21 mouse cellular contexts compared by ENCODE assay signal in the genomic region with DNA sequence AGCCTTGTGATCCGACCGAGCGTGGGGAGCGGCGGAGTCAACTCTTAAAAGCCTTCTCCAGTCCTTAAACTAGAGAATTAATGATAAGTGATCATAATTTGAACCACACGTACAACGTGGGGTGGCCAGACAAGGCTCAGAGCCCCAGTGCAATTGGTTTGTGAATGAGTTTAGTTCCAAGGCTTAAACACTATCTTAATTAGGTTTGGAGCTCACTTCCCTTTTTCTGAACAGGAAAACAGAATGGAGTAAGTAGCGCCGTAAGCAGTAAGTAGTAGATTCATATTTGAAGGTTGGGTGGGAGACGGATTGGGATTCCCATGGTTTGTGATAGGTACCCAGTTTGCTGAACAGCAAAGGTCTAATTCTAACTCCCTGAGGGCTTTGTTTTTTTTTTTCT.
DNase-seq lines count a peak whose midpoint lies in the region; ATAC-seq and TF ChIP-seq lines count a peak whose summit lies in the region.
"Had no signal": no experiment of that assay in that cellular context is flagged by ENCODE, and none has a peak within 500 bp of the region (broad histone marks: within the 10 kb centered on the region; RNA-seq: fewer than 3 reads in every experiment).

No protein-coding gene starts in this region.

- H3K27ac ChIP-seq in limb, embryonic 12.5 days = no peak overlapping the region
- no peak overlapping the region for H3K27ac ChIP-seq in limb, embryonic 10.5 days
- H3K27ac ChIP-seq in embryonic facial prominence, embryonic 13.5 days = no peak overlapping the region
- H3K27ac ChIP-seq in intestine, postnatal 0 days (ENCODE audit: low read depth, low read length) = no peak overlapping the region
- H3K27ac ChIP-seq: forebrain, embryonic 12.5 days; heart, embryonic 10.5 days; hindbrain, embryonic 14.5 days had no signal

- H3K9me3 ChIP-seq in limb, embryonic 12.5 days = no peaks in the 10 kb centered on the region
- no peaks in the 10 kb centered on the region for H3K9me3 ChIP-seq in limb, embryonic 10.5 days (replicated peaks)
- H3K9me3 ChIP-seq in embryonic facial prominence, embryonic 13.5 days = no peaks in the 10 kb centered on the region
- no peaks in the 10 kb centered on the region for H3K9me3 ChIP-seq in intestine, postnatal 0 days (ENCODE audit: control insufficient read depth)
- H3K9me3 ChIP-seq: forebrain, embryonic 12.5 days; heart, embryonic 10.5 days had no signal

- DNase-seq in limb, embryonic 10.5 days (ENCODE audit: low spot score) = no peak
- DNase-seq in thymus, postnatal 14 days = no peak
- DNase-seq in adrenal gland, adult 18-20 months (ENCODE audit: low spot score in 2 of 2) = no peak
- DNase-seq: adrenal gland, postnatal 14 days; cerebellum, adult 18-20 months; cerebellum, postnatal 10 days; embryo, embryonic 11 days; gastrocnemius, postnatal 25 days; heart, adult 18-20 months; heart, postnatal 10 days; heart, postnatal 4 days had no signal

- no peaks in the 10 kb centered on the region for H3K36me3 ChIP-seq in limb, embryonic 12.5 days
- H3K36me3 ChIP-seq in limb, embryonic 10.5 days = no peaks in the 10 kb centered on the region
- no peaks in the 10 kb centered on the region for H3K36me3 ChIP-seq in embryonic facial prominence, embryonic 13.5 days
- no peaks in the 10 kb centered on the region for H3K36me3 ChIP-seq in intestine, postnatal 0 days (ENCODE audit: control insufficient read depth, insufficient read depth)
- H3K36me3 ChIP-seq: forebrain, embryonic 12.5 days; heart, embryonic 10.5 days had no signal

- H3K27me3 ChIP-seq in limb, embryonic 12.5 days = peaks cover 43% of the 10 kb centered on the region
- H3K27me3 ChIP-seq in limb, embryonic 10.5 days (ENCODE audit: low read depth, poor library complexity, severe bottlenecking) = peaks cover 79% of the 10 kb centered on the region
- 0 out of 2 replicates have a peak, but pooled peaks cover 3% of the 10 kb centered on the region for H3K27me3 ChIP-seq in embryonic facial prominence, embryonic 13.5 days
- no peaks in the 10 kb centered on the region for H3K27me3 ChIP-seq in intestine, postnatal 0 days (replicated peaks; ENCODE audit: control insufficient read depth, insufficient read depth, low read length)
- H3K27me3 ChIP-seq: forebrain, embryonic 12.5 days had no signal

- no peak for TF ChIP-seq CTCF in intestine, postnatal 0 days (IDR thresholded peaks at IDR 0.05; ENCODE audit: low read depth)

- 30% methylated on average over 10 of the region's 10 CpGs for WGBS in limb, embryonic 12.5 days
- whole genome bisulfite sequencing in limb, embryonic 10.5 days = 36% methylated on average over 10 of the region's 10 CpGs
- 19% methylated on average over 10 of the region's 10 CpGs for WGBS in embryonic facial prominence, embryonic 13.5 days
- 91% methylated on average over 10 of the region's 10 CpGs for WGBS in intestine, postnatal 0 days

- no peak overlapping the region for H3K4me3 ChIP-seq in limb, embryonic 12.5 days (replicated peaks)
- no peak overlapping the region for H3K4me3 ChIP-seq in limb, embryonic 10.5 days
- H3K4me3 ChIP-seq in embryonic facial prominence, embryonic 13.5 days = no peak overlapping the region
- H3K4me3 ChIP-seq in intestine, postnatal 0 days (ENCODE audit: low read depth, low read length) = no peak overlapping the region
- H3K4me3 ChIP-seq: forebrain, embryonic 12.5 days; heart, embryonic 10.5 days had no signal

- peaks cover 6% of the 10 kb centered on the region for H3K4me1 ChIP-seq in limb, embryonic 12.5 days (replicated peaks)
- H3K4me1 ChIP-seq in limb, embryonic 10.5 days = peaks cover 33% of the 10 kb centered on the region
- peaks cover 37% of the 10 kb centered on the region for H3K4me1 ChIP-seq in embryonic facial prominence, embryonic 13.5 days
- H3K4me1 ChIP-seq in intestine, postnatal 0 days (replicated peaks; ENCODE audit: control insufficient read depth, insufficient read depth, low read length) = no peaks in the 10 kb centered on the region
- H3K4me1 ChIP-seq: forebrain, embryonic 12.5 days had no signal

- H3K4me2 ChIP-seq in limb, embryonic 12.5 days = peak overlapping the region; percentile 31
- H3K4me2 ChIP-seq in embryonic facial prominence, embryonic 13.5 days = peak overlapping the region; percentile 44
- H3K4me2 ChIP-seq in intestine, postnatal 0 days (replicated peaks; ENCODE audit: low read depth) = no peak overlapping the region
- H3K4me2 ChIP-seq: forebrain, embryonic 12.5 days; hindbrain, embryonic 14.5 days had no signal

- H3K9ac ChIP-seq in limb, embryonic 12.5 days (replicated peaks) = no peak overlapping the region
- no peak overlapping the region for H3K9ac ChIP-seq in embryonic facial prominence, embryonic 13.5 days
- H3K9ac ChIP-seq in intestine, postnatal 0 days (ENCODE audit: low read depth, low read length) = no peak overlapping the region
- H3K9ac ChIP-seq: forebrain, embryonic 12.5 days; hindbrain, embryonic 14.5 days had no signal

- no peak for ATAC-seq in limb, embryonic 12.5 days (ENCODE audit: insufficient number of reproducible peaks, insufficient read depth, low FRiP score, low TSS enrichment, low read depth)
- no peak for ATAC-seq in embryonic facial prominence, embryonic 13.5 days (ENCODE audit: insufficient number of reproducible peaks, insufficient read depth, low FRiP score, low TSS enrichment, low read depth)
- peak; percentile 60 for ATAC-seq in granulocyte monocyte progenitor cell, adult 5-6 weeks (replicated peaks; ENCODE audit: poor library complexity, severe bottlenecking)
- ATAC-seq in megakaryocyte progenitor cell, adult 5-6 weeks (replicated peaks; ENCODE audit: poor library complexity) = peak; percentile 42; the same call in 1 of the 2 replicates
- ATAC-seq in intestine, postnatal 0 days = no peak
- ATAC-seq: forebrain, embryonic 16.5 days; intestine, embryonic 16.5 days had no signal

Comparison
In these comparisons a context has a peak if more than half of its experiments do, and no peak if none do; other contexts are left out.
1. ATAC-seq: peak in granulocyte monocyte progenitor cell, adult 5-6 weeks (single experiment) and megakaryocyte progenitor cell, adult 5-6 weeks (single experiment); none in limb, embryonic 12.5 days (single experiment), embryonic facial prominence, embryonic 13.5 days (single experiment) and intestine, postnatal 0 days (single experiment).